Mouse (Mus musculus): ENCODE measurements around the gene Vmn2r8. TPM values are rescaled to one million over a fixed set of nuclear protein-coding genes. Genes with fewer than 3 reads are reported as not detected.
"Not testable (repeated sequence)": the region's sequence is repeated elsewhere in the genome, so short reads cannot be mapped to it uniquely, and the experiment has no call there.

The Vmn2r8 gene
- not detected in 2 replicates for polyA plus RNA-seq (2012; rRNA removed)

GRCm38 (mm10) chr5:108808750-108809149 is at the start of gene Vmn2r8:
TSS of gene Vmn2r8 (minus strand) at chr5:108808850.
- not testable (repeated sequence) for H3K27ac ChIP-seq (ENCODE audit: insufficient read depth, low read length); H3K4me1 ChIP-seq (ENCODE audit: control insufficient read depth, insufficient read depth, low read length); H3K4me3 ChIP-seq (ENCODE audit: insufficient read depth, low read length)

- H3K4me1 ChIP-seq (ENCODE audit: control insufficient read depth, insufficient read depth, low read length); H3K4me3 ChIP-seq (ENCODE audit: insufficient read depth, low read length); H3K27ac ChIP-seq (ENCODE audit: insufficient read depth, low read length): not testable (repeated sequence)
Observed at GRCm38 (mm10) chr5:108852501-108852900, 43.9 kb upstream of the Vmn2r8 start, which contains the start of gene Vmn2r9. TSS of gene Vmn2r9 (minus strand) at chr5:108852601.

DNA sequence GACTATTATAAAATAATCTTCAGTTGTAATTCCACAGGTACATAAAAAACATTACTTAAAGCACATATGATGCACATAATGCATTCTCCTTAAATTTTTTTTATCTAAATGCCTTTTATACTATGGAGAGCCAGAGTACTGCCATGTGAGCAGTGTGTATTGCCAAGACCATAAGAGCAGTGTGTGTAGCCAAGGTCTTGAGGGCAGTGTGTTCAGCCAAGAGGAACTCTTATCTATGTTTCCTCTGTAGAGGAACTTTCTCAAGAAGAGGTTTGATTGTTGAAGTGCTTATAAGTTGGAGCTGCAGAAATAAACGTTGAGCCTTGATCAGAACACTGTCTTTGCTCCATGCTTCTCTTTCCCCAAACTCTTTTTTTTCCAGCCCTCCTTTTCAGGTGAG is 40.8 kb upstream of the Vmn2r8 start:
- H3K4me1 ChIP-seq (ENCODE audit: control insufficient read depth, insufficient read depth, low read length): no peaks in the 10 kb centered on the region
- TF ChIP-seq POLR2A (IDR thresholded peaks at IDR 0.05; ENCODE audit: extremely low read depth, insufficient read depth, low read length): no peak
- TF ChIP-seq CTCF (IDR thresholded peaks at IDR 0.05; ENCODE audit: extremely low read depth, insufficient read depth, low read length): no peak

DNA sequence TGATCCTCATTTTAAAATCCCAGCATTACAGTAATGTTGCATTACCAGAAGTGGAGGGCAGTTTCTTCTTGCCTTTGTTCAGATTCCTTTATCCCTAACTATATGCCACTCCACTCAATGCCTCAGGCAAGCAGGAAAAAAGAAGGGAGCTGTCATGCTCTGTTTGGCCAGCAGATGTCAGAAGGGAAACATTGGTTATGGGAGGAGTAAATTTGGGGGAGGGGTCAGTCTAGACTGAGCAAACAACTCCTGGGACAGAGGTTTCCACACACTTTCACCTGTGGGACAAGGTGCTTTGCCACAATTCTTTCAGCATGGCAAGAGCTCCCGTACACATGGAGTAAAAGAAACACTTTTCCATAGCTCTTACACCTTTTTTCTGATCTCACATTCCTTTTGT is 27.5 kb upstream of the Vmn2r8 start:
- no peak overlapping the region for H3K27ac ChIP-seq (ENCODE audit: insufficient read depth, low read length)
- TF ChIP-seq POLR2A (IDR thresholded peaks at IDR 0.05; ENCODE audit: extremely low read depth, insufficient read depth, low read length) (no peak), CTCF (IDR thresholded peaks at IDR 0.05; ENCODE audit: extremely low read depth, insufficient read depth, low read length) (no peak)
- no peaks in the 10 kb centered on the region for H3K4me1 ChIP-seq (ENCODE audit: control insufficient read depth, insufficient read depth, low read length)
- no peak overlapping the region for H3K4me3 ChIP-seq (ENCODE audit: insufficient read depth, low read length)

More for the DNA sequence above, 40.8 kb upstream of the Vmn2r8 start:
- Histone ChIP-seq H3K4me3 (ENCODE audit: insufficient read depth, low read length) (no peak overlapping the region), H3K27ac (ENCODE audit: insufficient read depth, low read length) (no peak overlapping the region)

DNA sequence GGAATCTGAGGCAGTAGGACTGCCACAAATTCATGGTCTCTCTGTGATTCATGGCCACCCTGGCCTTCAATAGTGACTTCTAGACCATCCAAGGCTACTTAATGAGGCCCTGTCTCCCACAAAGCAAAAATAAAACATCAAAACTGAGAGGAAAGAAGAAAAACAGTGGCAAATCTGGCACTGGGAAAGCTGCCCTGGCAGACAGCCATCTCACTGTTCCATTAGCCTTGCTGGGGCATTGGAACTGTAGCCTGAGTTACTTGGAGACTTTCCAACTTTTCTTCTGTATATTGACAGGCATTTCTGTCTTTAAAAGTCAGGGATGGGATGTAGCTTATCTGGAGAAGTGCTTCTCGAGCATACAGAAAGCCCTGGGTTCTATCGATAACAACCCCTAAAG is 14.6 kb upstream of the Vmn2r8 start:
- no peak for TF ChIP-seq POLR2A (IDR thresholded peaks at IDR 0.05; ENCODE audit: extremely low read depth, insufficient read depth, low read length)
- TF ChIP-seq CTCF (IDR thresholded peaks at IDR 0.05; ENCODE audit: extremely low read depth, insufficient read depth, low read length): no peak
- H3K4me3 ChIP-seq (ENCODE audit: insufficient read depth, low read length): no peak overlapping the region
- H3K27ac ChIP-seq (ENCODE audit: insufficient read depth, low read length): no peak overlapping the region

DNA sequence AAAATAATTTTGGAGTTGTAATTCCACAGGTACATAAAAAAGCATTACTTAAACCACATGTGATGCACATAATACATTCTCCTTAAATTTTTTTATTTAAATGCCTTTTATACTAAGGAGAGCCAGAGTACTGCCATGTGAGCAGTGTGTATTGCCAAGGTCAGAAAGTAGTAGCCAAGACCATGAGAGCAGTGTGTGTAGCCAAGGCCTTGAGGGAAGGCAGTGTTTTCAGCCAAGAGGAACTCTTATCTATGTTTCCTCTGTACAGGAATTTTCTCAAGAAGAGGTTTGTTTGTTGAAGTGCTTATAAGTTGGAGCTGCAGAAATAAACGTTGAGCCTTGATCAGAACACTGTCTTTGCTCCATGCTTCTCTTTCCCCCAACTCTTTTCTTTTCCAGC is 5.0 kb downstream of the Vmn2r8 start:
- no peak overlapping the region for H3K4me3 ChIP-seq (ENCODE audit: insufficient read depth, low read length)
- no peak for TF ChIP-seq CTCF (IDR thresholded peaks at IDR 0.05; ENCODE audit: extremely low read depth, insufficient read depth, low read length)
- no peak for TF ChIP-seq POLR2A (IDR thresholded peaks at IDR 0.05; ENCODE audit: extremely low read depth, insufficient read depth, low read length)
- no peak overlapping the region for H3K27ac ChIP-seq (ENCODE audit: insufficient read depth, low read length)
- H3K4me1 ChIP-seq (ENCODE audit: control insufficient read depth, insufficient read depth, low read length): no peaks in the 10 kb centered on the region

More for the DNA sequence above, 14.6 kb upstream of the Vmn2r8 start:
- no peaks in the 10 kb centered on the region for H3K4me1 ChIP-seq (ENCODE audit: control insufficient read depth, insufficient read depth, low read length)

- not testable (repeated sequence) for H3K4me3 ChIP-seq (ENCODE audit: insufficient read depth, low read length); H3K4me1 ChIP-seq (ENCODE audit: control insufficient read depth, insufficient read depth, low read length); H3K27ac ChIP-seq (ENCODE audit: insufficient read depth, low read length)
Observed at GRCm38 (mm10) chr5:108795263-108795662, 13.4 kb downstream of the Vmn2r8 start, which contains the start of gene Tmed11. TSS of gene Tmed11 (minus strand) at chr5:108795363.

- H3K4me1 ChIP-seq (ENCODE audit: control insufficient read depth, insufficient read depth, low read length); H3K4me3 ChIP-seq (ENCODE audit: insufficient read depth, low read length); H3K27ac ChIP-seq (ENCODE audit: insufficient read depth, low read length): not testable (repeated sequence)
Observed at GRCm38 (mm10) chr5:108790385-108790784, 18.3 kb downstream of the Vmn2r8 start.

DNA sequence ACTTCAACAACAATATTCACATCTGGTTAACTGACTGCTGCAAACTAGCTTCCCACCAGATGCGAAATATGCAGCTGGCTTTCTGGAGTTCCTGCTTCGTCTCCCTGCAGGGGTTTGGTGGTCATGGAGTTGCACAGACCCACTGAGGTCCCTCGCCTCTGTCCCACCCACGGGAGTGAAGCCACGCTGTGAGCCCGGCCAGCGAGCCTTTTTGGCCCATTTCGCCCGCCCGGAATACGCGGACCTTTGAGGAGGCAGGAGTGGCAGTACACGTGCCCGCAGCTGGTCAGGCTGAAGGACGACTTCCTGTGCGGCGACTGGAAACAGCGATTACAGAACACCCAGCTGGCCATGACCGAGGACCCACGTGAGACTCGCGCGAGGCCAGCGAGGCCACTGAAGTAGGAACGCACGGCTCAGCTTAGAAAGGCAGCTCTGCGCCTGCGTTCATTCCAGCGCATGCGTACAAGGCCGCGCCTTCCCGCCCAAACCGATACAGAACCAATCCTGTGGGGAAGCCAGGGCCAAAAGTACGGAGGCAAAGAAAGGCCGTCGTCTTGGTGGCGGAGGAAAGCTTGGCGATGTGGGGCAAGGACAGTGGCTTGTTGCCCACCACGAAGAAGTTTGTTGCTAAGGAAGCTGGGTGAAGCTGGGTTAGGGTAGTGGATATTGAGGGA is 33.9 kb downstream of the Vmn2r8 start, which contains the start of gene Rnf212:
Gene Rnf212 (minus strand): TSS at position 353 of the 677 bp plus-strand sequence.
- no peak for TF ChIP-seq CTCF (IDR thresholded peaks at IDR 0.05; ENCODE audit: extremely low read depth, insufficient read depth, low read length)
- no peak for TF ChIP-seq POLR2A (IDR thresholded peaks at IDR 0.05; ENCODE audit: extremely low read depth, insufficient read depth, low read length)
- Histone ChIP-seq H3K4me1 (ENCODE audit: control insufficient read depth, insufficient read depth, low read length) (no peaks in the 10 kb centered on the region), H3K27ac (ENCODE audit: insufficient read depth, low read length) (no peak within 1 kb of the TSS), H3K4me3 (ENCODE audit: insufficient read depth, low read length) (no peak within 1 kb of the TSS)

DNA sequence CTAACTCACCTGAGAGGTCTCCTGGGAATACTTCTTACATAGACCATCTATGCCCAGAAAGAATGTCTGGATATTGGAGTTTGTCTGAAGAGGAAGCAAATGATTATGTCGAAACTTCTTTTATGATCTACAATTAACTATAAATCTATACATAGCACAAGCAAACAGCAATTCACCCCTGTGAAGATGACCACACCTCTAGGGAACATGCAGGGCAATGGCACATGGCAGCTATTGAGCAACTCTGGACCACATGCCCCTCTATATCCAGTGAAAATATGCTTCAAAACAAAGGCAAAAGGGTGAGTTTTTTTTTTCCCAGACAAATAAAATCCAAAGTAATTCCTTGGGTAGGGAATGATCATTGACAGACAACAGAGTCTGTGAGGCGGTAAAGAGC is 48.6 kb downstream of the Vmn2r8 start:
- TF ChIP-seq POLR2A (IDR thresholded peaks at IDR 0.05; ENCODE audit: extremely low read depth, insufficient read depth, low read length): no peak
- TF ChIP-seq CTCF (IDR thresholded peaks at IDR 0.05; ENCODE audit: extremely low read depth, insufficient read depth, low read length): no peak
- Histone ChIP-seq H3K4me1 (ENCODE audit: control insufficient read depth, insufficient read depth, low read length) (no peaks in the 10 kb centered on the region), H3K4me3 (ENCODE audit: insufficient read depth, low read length) (no peak overlapping the region), H3K27ac (ENCODE audit: insufficient read depth, low read length) (no peak overlapping the region)

DNA sequence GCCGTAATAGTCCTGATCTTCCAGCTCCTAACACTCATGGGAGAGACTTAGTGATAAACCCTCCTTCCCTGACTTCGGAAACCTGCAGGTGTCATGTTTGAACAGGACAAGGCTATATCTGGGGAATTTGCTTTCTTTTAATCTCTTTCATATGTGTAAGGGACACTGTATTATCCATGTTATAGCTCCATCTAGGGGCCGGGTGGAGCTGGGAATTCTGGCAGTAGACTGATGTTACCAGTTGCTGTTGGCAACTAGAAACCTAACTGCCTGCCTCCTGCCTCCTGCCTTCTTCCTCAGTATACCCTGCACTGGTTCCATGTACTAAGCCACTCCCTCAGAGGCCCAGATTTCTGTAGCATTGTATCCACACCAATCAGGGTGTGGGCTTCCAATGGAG is 50.3 kb downstream of the Vmn2r8 start:
- TF ChIP-seq POLR2A (IDR thresholded peaks at IDR 0.05; ENCODE audit: extremely low read depth, insufficient read depth, low read length) (no peak), CTCF (IDR thresholded peaks at IDR 0.05; ENCODE audit: extremely low read depth, insufficient read depth, low read length) (peak; percentile 35; the same call in 1 of the 2 replicates)
- H3K27ac ChIP-seq (ENCODE audit: insufficient read depth, low read length): no peak overlapping the region
- H3K4me3 ChIP-seq (ENCODE audit: insufficient read depth, low read length): no peak overlapping the region
- no peaks in the 10 kb centered on the region for H3K4me1 ChIP-seq (ENCODE audit: control insufficient read depth, insufficient read depth, low read length)

DNA sequence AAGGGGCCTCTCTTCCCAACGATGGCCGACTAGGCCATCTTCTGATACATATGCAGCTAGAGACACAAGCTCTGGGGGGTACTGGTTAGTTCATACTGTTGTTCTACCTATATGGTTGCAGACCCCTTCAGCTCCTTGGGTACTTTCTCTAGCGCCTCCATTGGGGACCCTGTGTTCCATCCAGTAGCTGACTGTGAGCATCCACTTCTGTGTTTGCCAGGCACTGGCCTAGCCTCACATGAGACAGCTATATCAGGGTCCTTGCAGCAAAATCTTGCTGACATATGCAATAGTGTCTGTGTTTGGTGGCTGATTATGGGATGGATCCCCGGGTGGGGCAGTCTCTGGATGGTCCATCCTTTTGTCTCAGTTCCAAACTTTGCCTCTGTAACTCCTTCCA is 57.4 kb downstream of the Vmn2r8 start:
- H3K4me1 ChIP-seq (ENCODE audit: control insufficient read depth, insufficient read depth, low read length); H3K27ac ChIP-seq (ENCODE audit: insufficient read depth, low read length); H3K4me3 ChIP-seq (ENCODE audit: insufficient read depth, low read length): not testable (repeated sequence)
